Mouse (Mus musculus): ENCODE data around the gene Tbck. TPM values are rescaled to one million over a fixed set of nuclear protein-coding genes. Genes with fewer than 3 reads are reported as not detected.

The Tbck gene
- polyA plus RNA-seq, 1 experiment from 2014 or later = 4.3 TPM

DNA sequence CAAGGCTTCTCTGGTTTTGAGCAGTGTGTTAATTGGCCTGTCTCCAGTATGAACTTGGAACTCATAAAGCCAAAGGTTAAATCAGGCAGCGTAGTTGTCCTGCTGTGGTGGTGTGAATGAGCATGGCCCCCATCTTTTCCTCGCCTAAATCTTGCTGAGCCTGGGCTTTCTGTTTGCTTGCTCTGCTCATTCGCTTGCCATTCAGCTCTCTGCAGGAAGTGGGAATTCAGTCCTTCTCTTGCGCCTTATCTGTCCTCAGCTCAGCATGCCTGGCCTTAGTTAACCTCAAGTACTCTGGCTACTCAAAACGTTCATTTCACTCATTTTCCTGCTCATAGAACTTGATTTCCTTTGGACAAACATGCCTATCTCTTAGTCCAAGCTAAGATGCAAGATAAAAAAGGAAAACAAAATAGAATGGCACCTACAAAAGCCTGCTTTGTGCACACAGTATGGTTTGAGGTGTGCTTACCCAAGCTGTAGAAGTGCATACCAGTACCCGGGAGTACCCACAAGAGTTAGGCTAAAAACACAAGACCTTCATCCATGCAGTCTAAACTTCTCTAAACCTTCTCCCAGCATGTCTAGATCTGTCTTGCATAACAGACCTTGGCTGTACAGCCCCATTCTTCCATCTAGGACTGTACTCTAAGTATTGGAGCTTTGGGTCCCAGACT is 151.3 kb downstream of the Tbck start:
- H3K4me2 ChIP-seq = no peak overlapping the region
- H3K4me1 ChIP-seq (replicated peaks) = no peaks in the 10 kb centered on the region
- no peak overlapping the region for H3K9ac ChIP-seq
- H3K4me3 ChIP-seq (replicated peaks) = no peak overlapping the region
- 59% methylated on average over 6 of the region's 6 CpGs for WGBS (ENCODE audit: insufficient replicate concordance)
- H3K9me3 ChIP-seq (replicated peaks) = no peaks in the 10 kb centered on the region
- ATAC-seq (ENCODE audit: insufficient read depth) = no peak
- H3K27me3 ChIP-seq = no peaks in the 10 kb centered on the region
- H3K27ac ChIP-seq (replicated peaks) = no peak overlapping the region
- peaks cover 13% of the 10 kb centered on the region; the same call in 1 of the 2 replicates for H3K36me3 ChIP-seq (replicated peaks)

DNA sequence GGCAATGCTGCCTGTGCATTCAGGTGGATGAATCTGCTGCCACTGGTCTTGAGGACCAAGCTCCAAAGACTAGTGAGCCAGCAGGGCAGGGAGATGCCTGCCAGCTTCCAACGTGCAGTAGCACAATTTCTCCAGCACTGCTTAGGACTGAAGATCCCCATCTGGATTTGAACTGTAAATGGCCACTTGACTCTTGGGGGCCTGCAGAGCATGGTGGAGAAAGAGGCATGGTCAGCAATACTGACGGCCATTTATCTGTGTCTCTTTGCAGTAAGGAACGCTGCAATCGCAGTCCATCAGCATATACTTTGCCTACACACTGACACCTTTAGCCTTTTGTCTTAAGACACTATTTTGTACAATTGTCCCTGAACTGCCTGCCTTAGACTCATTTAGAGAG is 153.2 kb downstream of the Tbck start:
- no peaks in the 10 kb centered on the region for H3K27me3 ChIP-seq
- no peak overlapping the region for H3K4me2 ChIP-seq
- no peak for ATAC-seq (ENCODE audit: insufficient read depth)
- H3K9me3 ChIP-seq (replicated peaks) = no peaks in the 10 kb centered on the region
- 74% methylated on average over 4 of the region's 4 CpGs for WGBS (ENCODE audit: insufficient replicate concordance)
- peaks cover 13% of the 10 kb centered on the region; the same call in 1 of the 2 replicates for H3K36me3 ChIP-seq (replicated peaks)
- no peak overlapping the region for H3K9ac ChIP-seq
- H3K4me3 ChIP-seq (replicated peaks) = no peak overlapping the region
- H3K27ac ChIP-seq (replicated peaks) = no peak overlapping the region
- no peaks in the 10 kb centered on the region for H3K4me1 ChIP-seq (replicated peaks)

DNA sequence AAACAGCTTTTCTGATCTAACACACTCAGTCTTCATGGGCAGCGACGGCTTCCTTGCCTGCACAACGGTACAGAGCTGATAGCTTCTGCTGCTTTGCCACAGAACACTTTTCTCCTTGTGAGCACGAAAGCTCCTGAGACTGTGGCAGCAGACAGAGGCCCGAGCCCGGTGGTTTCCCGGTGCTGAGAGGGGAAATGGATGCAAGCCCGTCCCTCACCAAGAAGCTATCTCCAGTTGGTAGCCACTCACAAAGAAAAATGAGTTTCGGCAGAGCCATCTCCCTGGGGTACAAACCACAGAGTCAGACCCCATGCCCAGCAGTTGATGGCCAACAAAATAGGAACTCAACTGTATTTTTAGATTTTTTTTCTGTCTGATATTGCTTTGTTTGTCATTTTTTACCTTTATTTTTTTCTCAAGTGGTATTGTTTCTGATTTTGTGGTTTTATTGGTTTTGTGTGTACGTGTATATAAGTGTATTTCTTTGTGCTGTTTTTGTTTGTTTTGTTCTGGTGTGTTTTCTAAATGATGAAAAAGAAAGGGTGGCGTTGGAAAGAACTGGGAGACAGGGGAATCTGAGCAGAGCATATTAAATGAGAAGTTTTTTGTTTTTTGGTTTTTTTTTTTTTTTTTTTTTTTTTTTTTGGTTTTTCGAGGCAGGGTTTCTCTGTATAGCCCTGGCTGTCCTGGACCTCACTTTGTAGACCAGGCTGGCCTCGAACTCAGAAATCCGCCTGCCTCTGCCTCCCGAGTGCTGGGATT is 154.9 kb downstream of the Tbck start:
- peaks cover 13% of the 10 kb centered on the region; the same call in 1 of the 2 replicates for H3K36me3 ChIP-seq (replicated peaks)
- 72% methylated on average over 15 of the region's 15 CpGs for WGBS (ENCODE audit: insufficient replicate concordance)
- no peaks in the 10 kb centered on the region for H3K4me1 ChIP-seq (replicated peaks)

DNA sequence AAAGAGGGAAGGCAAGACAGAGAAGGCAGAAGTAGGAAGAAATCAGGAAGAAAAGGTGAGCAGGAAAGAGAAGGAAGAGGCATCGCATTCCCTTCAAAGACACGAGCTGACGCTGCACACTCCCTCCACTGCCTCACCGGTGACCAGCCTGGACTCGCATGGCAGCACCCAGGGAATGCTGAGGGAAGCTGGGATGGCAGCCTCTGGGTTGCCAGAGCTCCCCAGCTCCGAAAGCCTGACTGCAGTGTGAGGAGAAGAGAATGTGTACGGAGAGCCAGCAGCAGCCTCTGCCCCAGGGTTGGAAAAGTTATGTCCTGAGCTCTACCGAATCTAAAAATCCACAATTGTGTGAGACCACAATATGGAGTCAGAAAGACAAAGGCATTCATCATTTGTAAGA is 155.6 kb downstream of the Tbck start:
- Histone ChIP-seq H3K4me2 (no peak overlapping the region), H3K4me1 (replicated peaks) (no peaks in the 10 kb centered on the region), H3K9ac (no peak overlapping the region), H3K27me3 (no peaks in the 10 kb centered on the region), H3K36me3 (replicated peaks) (peaks cover 13% of the 10 kb centered on the region; the same call in 1 of the 2 replicates), H3K27ac (replicated peaks) (no peak overlapping the region), H3K9me3 (replicated peaks) (no peaks in the 10 kb centered on the region), H3K4me3 (replicated peaks) (no peak overlapping the region)
- ATAC-seq (ENCODE audit: insufficient read depth) = no peak
- WGBS (ENCODE audit: insufficient replicate concordance) = 85% methylated on average over 8 of the region's 8 CpGs

More for the DNA sequence above, 154.9 kb downstream of the Tbck start:
- Histone ChIP-seq H3K27ac (replicated peaks) (no peak overlapping the region), H3K4me3 (replicated peaks) (no peak overlapping the region), H3K27me3 (no peaks in the 10 kb centered on the region), H3K4me2 (no peak overlapping the region), H3K9me3 (replicated peaks) (no peaks in the 10 kb centered on the region), H3K9ac (no peak overlapping the region)
- no peak for ATAC-seq (ENCODE audit: insufficient read depth)

DNA sequence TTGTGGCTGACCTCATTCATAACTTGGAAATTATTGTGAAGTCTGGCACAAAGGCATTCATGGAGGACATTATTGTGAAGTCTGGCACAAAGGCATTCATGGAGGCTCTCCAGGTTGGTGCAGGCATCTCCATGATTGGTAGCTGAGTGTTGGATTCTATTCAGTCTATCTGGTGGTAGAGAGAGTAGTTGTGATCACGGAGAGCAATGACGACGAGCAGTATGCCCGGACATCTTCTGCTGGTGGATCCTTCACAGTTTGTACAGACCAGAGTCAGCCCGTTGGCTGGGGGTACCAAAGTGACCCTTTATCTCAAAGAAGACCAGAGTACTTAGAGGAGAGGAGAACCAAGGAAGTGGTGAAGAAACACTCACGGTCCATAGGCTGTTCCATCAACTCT is 158.7 kb downstream of the Tbck start:
- 76% methylated on average over 6 of the region's 6 CpGs for WGBS (ENCODE audit: insufficient replicate concordance)
- Histone ChIP-seq H3K4me2 (no peak overlapping the region), H3K9ac (no peak overlapping the region), H3K4me3 (replicated peaks) (no peak overlapping the region), H3K27me3 (no peaks in the 10 kb centered on the region), H3K36me3 (replicated peaks) (peaks cover 13% of the 10 kb centered on the region; the same call in 1 of the 2 replicates), H3K27ac (replicated peaks) (no peak overlapping the region), H3K4me1 (replicated peaks) (no peaks in the 10 kb centered on the region), H3K9me3 (replicated peaks) (no peaks in the 10 kb centered on the region)
- ATAC-seq (ENCODE audit: insufficient read depth) = no peak

DNA sequence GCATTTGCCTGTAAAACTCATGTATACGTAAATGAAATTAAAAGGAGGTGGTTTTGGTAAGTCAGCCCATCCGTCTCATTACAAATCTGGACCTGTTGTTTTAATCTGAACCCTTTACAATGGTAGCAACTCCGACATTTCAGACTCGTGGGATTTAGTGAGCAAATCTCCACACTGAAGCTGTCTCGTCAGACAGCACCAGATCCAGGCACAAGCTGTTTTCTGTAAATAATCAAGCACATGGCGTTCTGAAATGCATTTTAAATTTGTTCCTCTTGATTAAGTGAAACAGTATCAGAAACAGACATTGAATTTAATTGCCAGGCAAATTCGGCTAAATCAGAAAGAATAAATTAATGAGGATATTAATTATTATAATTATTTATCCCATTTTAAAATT is 165.7 kb downstream of the Tbck start:
- Histone ChIP-seq H3K9me3 (replicated peaks) (no peaks in the 10 kb centered on the region), H3K4me3 (replicated peaks) (no peak overlapping the region), H3K27me3 (no peaks in the 10 kb centered on the region), H3K4me2 (no peak overlapping the region), H3K9ac (no peak overlapping the region), H3K36me3 (replicated peaks) (no peaks in the 10 kb centered on the region), H3K27ac (replicated peaks) (no peak overlapping the region), H3K4me1 (replicated peaks) (no peaks in the 10 kb centered on the region)
- 60% methylated on average over 7 of the region's 7 CpGs for WGBS (ENCODE audit: insufficient replicate concordance)
- ATAC-seq (ENCODE audit: insufficient read depth) = no peak

DNA sequence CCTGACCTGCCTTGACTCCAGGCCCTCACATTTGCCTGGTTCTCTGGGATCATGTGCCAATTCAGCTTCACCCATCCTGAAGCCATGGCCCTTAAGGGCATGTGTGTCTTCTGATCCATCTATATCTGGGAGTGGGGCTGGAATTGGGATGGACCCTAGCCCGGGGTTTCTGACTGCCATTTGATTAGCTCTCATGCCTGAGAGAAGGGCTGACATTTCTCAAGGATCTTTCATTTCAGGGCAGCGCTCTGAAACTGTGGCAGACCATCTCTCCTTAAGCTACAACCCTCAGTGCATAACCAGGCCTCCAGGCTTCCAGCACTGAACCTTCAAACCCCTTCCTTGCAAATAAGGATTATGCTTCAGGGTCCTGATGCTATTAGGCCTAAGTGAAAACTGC is 166.5 kb downstream of the Tbck start:
- no peak for ATAC-seq (ENCODE audit: insufficient read depth)
- Histone ChIP-seq H3K4me2 (no peak overlapping the region), H3K9me3 (replicated peaks) (no peaks in the 10 kb centered on the region), H3K27ac (replicated peaks) (no peak overlapping the region), H3K4me3 (replicated peaks) (no peak overlapping the region), H3K27me3 (no peaks in the 10 kb centered on the region), H3K9ac (no peak overlapping the region), H3K36me3 (replicated peaks) (no peaks in the 10 kb centered on the region), H3K4me1 (replicated peaks) (no peaks in the 10 kb centered on the region)
- 64% methylated on average over 2 of the region's 2 CpGs for WGBS (ENCODE audit: insufficient replicate concordance)

DNA sequence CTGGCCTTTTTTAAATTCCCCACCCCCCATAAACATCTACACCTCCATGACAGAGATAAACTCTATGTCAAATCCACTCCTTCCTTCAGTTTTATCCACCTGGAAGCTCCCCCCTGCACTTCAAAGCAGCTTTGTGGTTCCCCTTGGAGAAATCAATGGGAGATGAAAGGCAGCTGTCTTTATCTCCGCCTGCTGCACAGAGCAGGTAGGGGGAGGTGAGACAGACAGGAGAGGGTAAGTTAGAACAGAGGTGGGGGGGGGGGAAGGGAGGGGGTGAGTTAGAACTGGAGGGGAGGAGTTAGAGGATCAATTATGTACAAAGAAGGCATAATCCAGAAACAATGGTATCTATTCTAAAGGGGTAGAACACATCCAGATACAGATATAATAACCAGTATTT is 167.5 kb downstream of the Tbck start:
- H3K4me1 ChIP-seq (replicated peaks) = no peaks in the 10 kb centered on the region
- no peak for ATAC-seq (ENCODE audit: insufficient read depth)
- H3K9ac ChIP-seq = no peak overlapping the region
- no peak overlapping the region for H3K4me2 ChIP-seq
- H3K9me3 ChIP-seq (replicated peaks) = no peaks in the 10 kb centered on the region
- H3K4me3 ChIP-seq (replicated peaks) = no peak overlapping the region
- no peaks in the 10 kb centered on the region for H3K36me3 ChIP-seq (replicated peaks)
- H3K27ac ChIP-seq (replicated peaks) = no peak overlapping the region
- 44% methylated on average over 1 of the region's 1 CpGs for WGBS (ENCODE audit: insufficient replicate concordance)
- H3K27me3 ChIP-seq = no peaks in the 10 kb centered on the region

DNA sequence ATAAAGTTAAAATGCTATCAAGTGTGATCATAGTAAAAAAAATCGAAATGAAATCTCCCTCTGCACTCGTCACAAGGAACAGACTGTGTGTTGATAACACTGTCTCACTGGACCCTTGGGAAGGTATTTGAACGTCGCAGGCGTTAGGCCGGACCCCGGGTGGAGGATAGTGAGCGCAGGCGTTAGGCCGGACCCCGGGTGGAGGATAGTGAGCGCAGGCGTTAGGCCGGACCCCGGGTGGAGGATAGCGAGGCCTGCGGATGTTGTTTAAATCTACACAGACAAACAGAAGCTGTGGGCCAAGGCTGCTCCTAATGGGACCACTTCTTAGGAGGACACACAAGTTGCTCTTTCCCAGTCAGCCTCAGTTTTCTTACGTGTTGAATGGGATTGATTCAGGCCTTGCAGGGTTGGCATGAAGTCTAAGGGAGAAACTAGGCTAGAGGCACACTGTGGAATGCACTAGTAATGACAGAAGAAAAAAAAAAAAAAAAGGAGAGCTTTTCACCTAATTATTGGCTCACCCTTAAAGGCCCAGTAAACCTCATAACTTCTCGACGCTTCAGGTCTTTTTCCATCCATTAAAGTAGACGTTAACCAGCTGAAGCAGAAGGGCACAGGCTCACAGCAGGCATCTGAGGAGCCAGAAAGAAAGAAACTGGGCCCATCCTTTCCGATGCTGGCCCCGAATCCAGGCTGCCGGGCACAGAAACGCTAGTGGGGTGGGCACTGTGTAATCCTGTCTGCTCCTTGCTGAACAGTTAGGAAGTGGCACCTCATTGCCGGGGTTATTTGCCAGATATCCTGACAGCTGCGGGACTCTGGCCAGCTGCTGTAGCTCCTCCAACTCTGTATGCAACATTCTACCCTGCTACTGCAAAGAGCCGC is 168.1 kb downstream of the Tbck start:
- Histone ChIP-seq H3K27me3 (no peaks in the 10 kb centered on the region), H3K4me3 (replicated peaks) (no peak overlapping the region), H3K9ac (no peak overlapping the region), H3K4me2 (no peak overlapping the region), H3K9me3 (replicated peaks) (no peaks in the 10 kb centered on the region), H3K27ac (replicated peaks) (no peak overlapping the region), H3K4me1 (replicated peaks) (no peaks in the 10 kb centered on the region), H3K36me3 (replicated peaks) (no peaks in the 10 kb centered on the region)
- ATAC-seq (ENCODE audit: insufficient read depth) = no peak
- 69% methylated on average over 28 of the region's 28 CpGs for WGBS (ENCODE audit: insufficient replicate concordance)

DNA sequence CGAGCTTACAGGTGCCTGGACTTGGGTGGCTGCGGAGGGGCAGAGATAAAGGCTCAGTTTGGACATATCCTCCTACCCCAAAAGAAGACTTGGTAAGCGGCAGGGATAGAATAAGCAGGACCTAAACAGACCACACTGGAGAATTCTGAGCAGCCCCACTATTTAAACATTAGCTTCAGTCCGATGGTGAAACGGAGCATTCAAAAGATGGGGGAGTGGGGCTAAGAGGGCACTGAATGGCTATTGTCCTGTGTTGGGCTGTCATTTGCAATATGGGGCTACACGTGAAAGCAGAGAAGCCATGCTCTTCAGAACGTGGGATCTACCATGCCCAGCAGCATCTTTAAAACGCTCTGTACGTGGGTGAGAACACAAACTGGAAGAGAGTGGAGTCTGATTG is 170.3 kb downstream of the Tbck start:
- no peak overlapping the region for H3K4me2 ChIP-seq
- H3K27me3 ChIP-seq = no peaks in the 10 kb centered on the region
- H3K4me1 ChIP-seq (replicated peaks) = no peaks in the 10 kb centered on the region
- no peaks in the 10 kb centered on the region for H3K36me3 ChIP-seq (replicated peaks)
- 67% methylated on average over 9 of the region's 9 CpGs for WGBS (ENCODE audit: insufficient replicate concordance)
- no peak overlapping the region for H3K9ac ChIP-seq
- H3K27ac ChIP-seq (replicated peaks) = no peak overlapping the region
- ATAC-seq (ENCODE audit: insufficient read depth) = no peak
- H3K9me3 ChIP-seq (replicated peaks) = no peaks in the 10 kb centered on the region
- no peak overlapping the region for H3K4me3 ChIP-seq (replicated peaks)

Measured in liver, embryonic 15.5 days (tissue).